13 mouse cellular contexts compared by ENCODE assay signal in genomic region chr3:137647427-137648100, GRCm38 (mm10). TPM values are rescaled to one million over a fixed set of nuclear protein-coding genes. Genes with fewer than 3 reads are reported as not detected.
A peak's percentile ranks its signal among the peaks of the same experiment; 100 is the strongest.
DNase-seq lines count a peak whose midpoint lies in the region; ATAC-seq and TF ChIP-seq lines count a peak whose summit lies in the region.
"Had no signal": no experiment of that assay in that cellular context is flagged by ENCODE, and none has a peak within 500 bp of the region (broad histone marks: within the 10 kb centered on the region; RNA-seq: fewer than 3 reads in every experiment).

No protein-coding gene starts in this region.

- H3K4me2 ChIP-seq in forebrain, postnatal 0 days (ENCODE audit: low read depth) = no peak overlapping the region
- H3K4me2 ChIP-seq: liver, embryonic 11.5 days had no signal

- H3K27me3 ChIP-seq in forebrain, postnatal 0 days (ENCODE audit: insufficient read depth, low read length) = no peaks in the 10 kb centered on the region
- no peaks in the 10 kb centered on the region for H3K27me3 ChIP-seq in thymus, adult 2 months (ENCODE audit: control insufficient read depth, insufficient read depth, low read length)

- no peaks in the 10 kb centered on the region for H3K36me3 ChIP-seq in forebrain, postnatal 0 days (ENCODE audit: insufficient read depth)
- H3K36me3 ChIP-seq in thymus, adult 2 months (ENCODE audit: control insufficient read depth, insufficient read depth, low read length) = no peaks in the 10 kb centered on the region

- peak; percentile 93 for ATAC-seq in forebrain, postnatal 0 days
- ATAC-seq: intestine, postnatal 0 days had no signal

- H3K9ac ChIP-seq in forebrain, postnatal 0 days = no peak overlapping the region

- DNase-seq in layer of hippocampus, adult 11-12 months (ENCODE audit: low spot score) = peak; percentile 47
- DNase-seq in layer of hippocampus, adult 9-10 months (ENCODE audit: low spot score) = no peak
- peak; percentile 78 for DNase-seq in forebrain, postnatal 0 days
- peak; percentile 29 to 56 for DNase-seq in left cerebral cortex, postnatal 10 days (ENCODE audit: extremely low spot score in 1 of 2, low spot score in 2 of 2)
- peak; percentile 31 to 50 for DNase-seq in right cerebral cortex, adult 2 months (ENCODE audit: low spot score in 2 of 2)
- no peak for DNase-seq in heart, postnatal 4 days
- no peak for DNase-seq in thymus, adult 2 months
- no peak for DNase-seq in urinary bladder, postnatal 10 days (ENCODE audit: low spot score)
- DNase-seq: cerebellum, adult 8-10 months had no signal

- peak overlapping the region; percentile 66 for H3K27ac ChIP-seq in forebrain, postnatal 0 days (ENCODE audit: low read depth, low read length)
- no peak overlapping the region for H3K27ac ChIP-seq in thymus, adult 2 months (ENCODE audit: control insufficient read depth, insufficient read depth, low read length)

- no peaks in the 10 kb centered on the region for H3K4me1 ChIP-seq in forebrain, postnatal 0 days (ENCODE audit: insufficient read depth)
- H3K4me1 ChIP-seq in thymus, adult 2 months (replicated peaks; ENCODE audit: control insufficient read depth, insufficient read depth, low read length) = no peaks in the 10 kb centered on the region

- TF ChIP-seq POLR2A in thymus, adult 2 months (IDR thresholded peaks at IDR 0.05; ENCODE audit: control insufficient read depth, extremely low read depth, insufficient read depth, low read length, poor library complexity) = no peak

- intact Hi-C loops in left cerebral cortex, postnatal 10 days (cut with DNase I) = no loop called here

- no peak for TF ChIP-seq CTCF in forebrain, postnatal 0 days (IDR thresholded peaks at IDR 0.05; ENCODE audit: low read depth)
- no peak for TF ChIP-seq CTCF in thymus, adult 2 months (IDR thresholded peaks at IDR 0.05; ENCODE audit: borderline replicate concordance, control insufficient read depth, extremely low read depth, insufficient read depth, low read length, poor library complexity)

- WGBS in forebrain, postnatal 0 days = 50% methylated on average over 12 of the region's 12 CpGs
- WGBS in thymus, adult 2 months = 94% methylated on average over 12 of the region's 12 CpGs

- H3K4me3 ChIP-seq in forebrain, postnatal 0 days (ENCODE audit: low read depth, low read length) = no peak overlapping the region
- H3K4me3 ChIP-seq in thymus, adult 2 months (ENCODE audit: control insufficient read depth, insufficient read depth, low read length) = no peak overlapping the region

- H3K9me3 ChIP-seq in forebrain, postnatal 0 days (ENCODE audit: low read length) = no peaks in the 10 kb centered on the region

RNA-seq across cellular contexts. Expression of gene Gm21962, which starts 23.8 kb away (rescaled TPM):
- 0.19 TPM in 1 of 2 replicates, not detected in the other for total RNA-seq in forebrain, postnatal 0 days (2014; rRNA removed)
- polyA plus RNA-seq in forebrain, postnatal 0 days (2015; fragmentation: Nextera tagmentation; extraction: Ambion mirVana) = not detected in 2 replicates
- total RNA-seq in left cerebral cortex, postnatal 10 days (2021) = not detected
- not detected for total RNA-seq in heart, postnatal 4 days (2021)
- not detected in 2 replicates for polyA plus RNA-seq in thymus, adult 2 months (2012; rRNA removed)
- polyA plus RNA-seq: heart, embryonic 14.5 days; intestine, postnatal 0 days; liver, embryonic 11.5 days had no signal

RNA-seq across cellular contexts. Expression of gene Ddit4l, which starts 26.2 kb away (rescaled TPM):
- total RNA-seq in forebrain, postnatal 0 days (2014; rRNA removed) = 1.8 and 4.6 TPM in 2 replicates
- 5.5 and 5.6 TPM in 2 replicates for polyA plus RNA-seq in forebrain, postnatal 0 days (2015; fragmentation: Nextera tagmentation; extraction: Ambion mirVana)
- 1 to 10 TPM; 6.1 to 7.2 TPM for total RNA-seq in left cerebral cortex, postnatal 10 days (2021)
- 1 to 10 TPM; 3.6 to 4.2 TPM for total RNA-seq in heart, postnatal 4 days (2021)
- polyA plus RNA-seq in thymus, adult 2 months (2012; rRNA removed) = 0.71 and 1.4 TPM in 2 replicates
- total RNA-seq: megakaryocyte progenitor cell, adult 5-6 weeks had no signal

Comparison
In these comparisons a context has a peak if more than half of its experiments do, and no peak if none do; other contexts are left out.
1. DNase-seq: peak in layer of hippocampus, adult 11-12 months (single experiment), forebrain, postnatal 0 days (single experiment), left cerebral cortex, postnatal 10 days (2 of 2) and right cerebral cortex, adult 2 months (2 of 2); none in layer of hippocampus, adult 9-10 months (single experiment), heart, postnatal 4 days (single experiment), thymus, adult 2 months (single experiment) and urinary bladder, postnatal 10 days (single experiment).